23 mouse cellular contexts compared by ENCODE assay signal in the genomic region with DNA sequence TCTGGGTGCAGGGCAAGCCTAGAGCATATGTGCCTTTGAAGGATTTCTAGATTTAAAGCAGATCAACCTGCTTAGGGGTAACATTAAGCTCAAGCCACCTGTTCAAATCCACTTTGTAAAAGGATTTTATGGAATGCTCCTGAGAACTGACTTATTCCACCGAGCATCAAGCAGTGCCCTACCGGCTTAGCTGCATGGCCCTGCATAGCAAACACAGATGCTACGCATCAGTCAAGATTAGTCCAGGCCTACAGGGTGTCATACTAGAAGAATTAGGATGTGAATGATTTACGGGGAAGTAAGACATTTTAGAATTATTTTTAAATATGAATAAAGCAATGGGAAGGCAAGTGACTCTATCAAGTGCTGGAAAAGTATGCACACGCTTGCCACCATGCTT.
"Had no signal": no experiment of that assay in that cellular context is flagged by ENCODE, and none has a peak within 500 bp of the region (broad histone marks: within the 10 kb centered on the region; RNA-seq: fewer than 3 reads in every experiment).

No protein-coding gene starts in this region.

- H3K36me3 ChIP-seq: intestine, embryonic 15.5 days; limb, embryonic 15.5 days; midbrain, embryonic 10.5 days; midbrain, embryonic 13.5 days; neural tube, embryonic 13.5 days had no signal

- DNase-seq: kidney, adult 18-20 months; kidney, adult 9 months; kidney, postnatal 25 days; layer of hippocampus, adult 9-11 months; liver, postnatal 0 days; lung, embryonic 14.5 days; right cerebral cortex, postnatal 25 days; spleen, adult 18-20 months; thymus, adult 18-20 months; thymus, postnatal 36 days had no signal

- ATAC-seq: intestine, embryonic 15.5 days; liver, postnatal 0 days; lung, postnatal 0 days; midbrain, embryonic 13.5 days; midbrain, embryonic 16.5 days had no signal

- H3K27me3 ChIP-seq: intestine, embryonic 15.5 days; limb, embryonic 15.5 days; midbrain, embryonic 13.5 days; neural tube, embryonic 13.5 days had no signal

- H3K9me3 ChIP-seq: intestine, embryonic 15.5 days; limb, embryonic 15.5 days; midbrain, embryonic 10.5 days; midbrain, embryonic 13.5 days; neural tube, embryonic 13.5 days had no signal

- H3K27ac ChIP-seq: intestine, embryonic 15.5 days; kidney, postnatal 0 days; layer of hippocampus, adult 2 months; limb, embryonic 15.5 days; liver, embryonic 14.5 days; macrophage; midbrain, embryonic 10.5 days; midbrain, embryonic 13.5 days; neural tube, embryonic 13.5 days had no signal

- H3K4me1 ChIP-seq: intestine, embryonic 15.5 days; limb, embryonic 15.5 days; midbrain, embryonic 10.5 days; midbrain, embryonic 13.5 days; neural tube, embryonic 13.5 days had no signal

- H3K9ac ChIP-seq: intestine, embryonic 15.5 days; limb, embryonic 15.5 days; liver, embryonic 14.5 days; liver, postnatal 0 days; lung, embryonic 14.5 days; midbrain, embryonic 13.5 days; neural tube, embryonic 13.5 days had no signal

- H3K4me2 ChIP-seq: intestine, embryonic 15.5 days; limb, embryonic 15.5 days; liver, embryonic 11.5 days; lung, embryonic 14.5 days; midbrain, embryonic 13.5 days; neural tube, embryonic 13.5 days had no signal

- H3K4me3 ChIP-seq: intestine, embryonic 15.5 days; layer of hippocampus, adult 2 months; limb, embryonic 15.5 days; midbrain, embryonic 10.5 days; midbrain, embryonic 13.5 days; myocyte; neural tube, embryonic 13.5 days had no signal
